Mouse (Mus musculus) ZHBTc4 (cell line): ENCODE results near the gene Slc25a19.

Experiments
- DNase-seq: peaks from one replicate; pipeline ENCODE4 v3.0.0-alpha.2; 2011; ENCODE audit warnings: low read depth, low spot score

Gene Slc25a19

DNA sequence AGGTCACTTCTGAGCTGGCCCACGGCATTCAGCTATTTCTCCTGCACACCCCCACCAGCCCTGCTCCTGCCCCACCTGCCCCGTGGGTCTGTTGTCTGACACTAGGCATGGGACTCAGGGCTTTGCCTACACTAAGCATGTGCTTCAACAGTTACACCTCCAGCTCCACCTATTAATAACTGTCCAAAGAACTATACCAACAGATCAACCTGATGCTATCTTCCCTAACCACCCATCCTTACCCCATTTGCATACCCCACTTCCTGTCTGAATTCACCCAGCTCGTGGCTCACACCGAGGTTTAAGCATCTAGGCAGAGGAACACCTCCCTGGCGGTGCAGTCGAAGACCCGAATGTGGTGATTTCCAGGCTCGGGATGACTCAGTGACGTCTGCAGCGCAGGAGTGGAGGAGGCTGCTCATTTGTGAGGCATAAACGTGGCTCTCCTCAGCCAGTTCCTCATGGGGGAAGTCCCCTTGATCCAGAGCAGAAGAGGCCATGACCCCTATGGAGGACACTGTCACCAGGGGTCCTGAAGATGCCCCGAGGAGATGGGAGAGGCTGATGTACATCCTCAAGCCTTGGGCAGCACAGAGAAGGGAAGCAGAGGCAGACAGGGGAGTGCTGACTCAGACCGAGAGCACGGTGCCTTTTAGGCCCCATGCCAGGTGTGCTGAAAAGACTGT, 13.0 kb upstream of the Slc25a19 start:
- DNase-seq: peak; percentile 78

DNA sequence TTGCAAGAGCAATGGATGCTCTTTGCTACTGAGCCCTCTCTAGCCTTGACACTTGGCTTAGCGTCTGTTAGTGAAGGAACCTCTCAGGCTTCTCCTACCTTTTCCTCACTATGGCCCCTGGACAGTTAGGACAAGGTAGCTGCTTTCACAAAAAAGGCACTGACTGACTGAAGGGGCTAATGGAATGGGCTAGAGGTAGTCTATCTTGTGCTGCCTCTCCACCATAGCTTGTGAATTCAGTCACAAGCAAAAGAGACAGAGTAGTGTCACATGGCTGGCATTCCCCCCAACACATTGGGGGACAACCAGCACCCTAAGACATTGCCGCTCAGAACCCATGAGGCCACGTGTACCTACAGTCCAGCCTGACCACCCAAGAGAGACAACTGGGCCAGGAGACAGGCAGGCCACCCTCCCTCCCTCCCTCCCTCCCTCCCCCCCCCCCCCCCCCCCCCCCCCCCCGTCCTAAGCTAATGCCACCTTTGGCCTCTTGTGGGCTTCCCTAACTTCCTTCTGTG, 12.3 kb upstream of the Slc25a19 start:
- no peak for DNase-seq

DNA sequence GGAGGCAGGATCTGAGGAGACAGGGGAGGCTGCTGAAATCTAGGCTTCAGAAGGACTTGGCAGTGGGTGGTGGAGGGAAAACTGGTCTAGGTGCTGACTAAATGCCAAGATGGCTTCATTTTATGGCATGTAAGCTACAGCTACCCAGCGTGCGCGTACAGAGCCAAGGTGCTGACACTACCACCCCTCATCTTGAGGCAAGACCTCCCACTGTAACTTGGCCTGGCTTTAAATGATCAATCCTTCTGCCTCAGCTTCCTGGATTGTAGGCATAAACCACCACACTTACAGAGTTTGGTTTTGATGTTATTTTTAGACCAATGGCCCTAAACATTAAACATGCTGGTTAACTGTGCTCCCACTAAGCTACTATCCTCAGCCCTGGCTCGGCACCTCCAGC, 11.4 kb upstream of the Slc25a19 start:
- DNase-seq: no peak

DNA sequence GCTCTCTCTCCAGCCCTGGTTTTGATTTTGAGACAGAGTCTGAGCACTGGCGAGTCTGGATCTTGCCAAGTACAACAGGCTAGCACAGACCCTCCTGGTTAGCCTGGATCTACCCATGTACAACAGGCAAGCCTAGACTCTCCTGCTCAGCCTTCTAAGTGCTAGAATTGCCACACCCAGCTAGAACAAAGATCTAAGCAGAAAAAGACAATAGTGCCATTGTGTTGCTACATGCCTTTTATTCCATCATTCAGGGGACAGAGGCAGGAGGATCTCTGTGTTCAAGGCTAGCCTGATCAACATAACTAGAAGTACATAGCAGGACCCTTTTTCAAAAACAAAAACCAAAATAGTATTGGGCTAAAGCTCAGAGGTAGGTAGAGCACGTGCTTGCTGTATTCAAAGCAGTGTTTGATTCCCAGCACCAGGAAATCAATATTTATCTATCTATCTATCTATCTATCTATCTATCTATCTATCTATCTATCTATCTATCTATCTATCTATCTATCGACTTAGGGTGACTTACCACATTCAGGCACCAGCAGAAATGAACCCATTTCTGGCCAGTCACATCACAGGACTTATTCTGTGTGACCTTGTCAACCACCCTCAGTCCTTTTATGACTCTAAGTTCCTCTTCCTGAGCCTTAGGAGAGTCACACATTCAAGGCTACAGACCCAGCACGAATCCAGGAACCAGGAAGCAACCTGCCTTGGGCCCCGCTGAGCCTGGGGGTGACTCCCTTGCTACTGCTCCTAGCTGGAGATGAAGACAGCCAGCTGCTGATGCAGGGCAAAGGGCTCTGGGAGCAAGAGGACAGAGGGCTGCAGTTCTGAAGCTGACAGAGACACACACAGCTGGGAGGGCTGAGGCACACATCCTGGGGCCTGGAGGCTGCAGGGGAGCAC, 10.7 kb upstream of the Slc25a19 start:
- peak; percentile 91 for DNase-seq

DNA sequence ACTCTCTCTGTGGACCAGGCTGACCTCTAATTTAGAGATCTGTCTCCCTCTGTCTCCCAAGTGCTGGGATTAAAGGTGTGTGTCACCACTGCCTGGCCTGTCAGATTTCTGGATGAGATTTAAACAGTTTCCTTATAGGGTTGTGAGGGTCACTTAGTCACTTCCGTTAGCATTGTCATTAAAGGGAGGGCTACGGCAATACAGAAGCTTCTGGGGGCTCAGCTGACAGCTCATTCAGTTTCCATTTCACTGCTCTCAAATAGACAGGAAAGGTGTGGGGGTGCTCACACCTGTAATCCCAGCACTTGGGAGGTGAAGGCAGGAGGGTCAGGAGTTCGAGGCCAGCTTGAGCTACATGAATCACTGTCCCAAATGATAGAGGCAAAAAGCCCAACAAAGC, 8.9 kb upstream of the Slc25a19 start:
- DNase-seq: no peak

DNA sequence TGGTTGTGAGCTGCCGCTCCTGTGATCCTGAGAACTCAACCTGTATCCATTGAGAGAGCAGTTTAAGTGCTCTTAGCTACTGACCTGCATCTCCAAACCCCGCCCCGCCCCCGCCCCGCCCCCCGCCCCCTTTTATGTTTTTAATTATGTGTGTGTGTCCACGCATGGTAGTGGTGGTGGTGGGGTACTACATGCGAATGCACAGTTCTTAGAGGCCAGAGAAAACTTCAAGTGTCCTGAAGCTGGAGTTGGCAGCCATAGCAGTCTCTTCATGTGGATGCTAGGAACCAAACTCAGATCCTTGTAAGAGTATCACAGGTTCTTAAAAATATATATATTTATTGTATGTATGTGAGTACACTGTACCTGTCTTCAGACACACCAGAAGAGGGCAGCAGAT, 7.4 kb upstream of the Slc25a19 start:
- peak; percentile 57 for DNase-seq

DNA sequence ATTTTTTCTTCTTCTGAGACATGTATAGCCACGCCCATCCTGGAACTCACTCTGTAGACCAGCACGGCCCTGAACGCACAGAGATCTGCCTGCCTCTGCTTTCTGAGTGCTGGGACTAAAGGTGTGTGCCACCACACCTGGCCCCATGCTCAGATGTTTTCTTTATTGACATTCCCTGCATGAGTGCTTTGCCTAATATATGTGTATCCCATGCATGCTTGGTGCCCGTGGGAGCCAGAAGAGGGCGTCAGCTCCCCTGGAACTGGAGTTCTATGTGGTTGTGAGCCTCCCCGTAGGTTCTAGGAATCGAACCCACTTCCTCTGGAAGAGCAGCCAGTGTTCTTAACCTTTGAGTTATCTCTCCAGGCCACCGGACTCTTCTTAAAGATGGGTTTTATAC, 6.9 kb upstream of the Slc25a19 start:
- peak; percentile 42 for DNase-seq

DNA sequence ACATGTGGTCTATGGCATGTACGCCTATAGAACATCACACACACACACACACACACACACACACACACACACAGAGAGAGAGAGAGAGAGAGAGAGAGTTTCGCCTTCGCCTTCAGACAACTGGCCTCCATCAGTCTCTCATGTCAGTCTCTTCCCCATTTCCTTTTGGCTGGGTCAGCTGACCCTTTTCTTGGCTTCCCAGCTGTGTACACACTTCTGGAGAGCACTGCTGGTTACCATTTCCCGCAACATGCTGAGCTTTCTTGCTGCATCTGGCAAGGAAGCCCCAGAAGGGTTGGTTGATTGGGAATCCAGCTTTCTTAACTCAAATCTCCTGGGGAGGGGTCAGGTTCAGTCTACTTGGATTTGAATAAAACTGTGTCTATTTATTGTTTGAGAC, 6.0 kb upstream of the Slc25a19 start:
- no peak for DNase-seq

DNA sequence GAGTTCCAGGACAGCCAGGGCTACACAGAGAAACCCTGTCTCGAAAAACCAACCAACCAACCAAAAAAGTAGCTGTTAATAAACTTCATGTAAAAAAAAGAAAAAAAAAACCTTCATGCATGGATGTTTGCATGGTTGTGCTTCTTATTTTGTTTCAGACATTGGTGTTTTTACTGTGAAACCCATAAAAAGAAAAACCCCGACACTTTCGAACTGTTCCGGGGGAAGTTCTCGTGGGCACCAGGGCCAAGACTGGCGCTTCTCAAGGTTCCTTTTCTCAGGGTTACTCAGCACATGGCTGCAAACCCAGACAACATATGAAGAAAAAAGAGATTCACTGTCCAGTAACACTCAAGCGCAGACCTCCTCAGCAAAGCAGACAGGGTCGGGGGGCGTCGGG, 4.8 kb upstream of the Slc25a19 start:
- no peak for DNase-seq

DNA sequence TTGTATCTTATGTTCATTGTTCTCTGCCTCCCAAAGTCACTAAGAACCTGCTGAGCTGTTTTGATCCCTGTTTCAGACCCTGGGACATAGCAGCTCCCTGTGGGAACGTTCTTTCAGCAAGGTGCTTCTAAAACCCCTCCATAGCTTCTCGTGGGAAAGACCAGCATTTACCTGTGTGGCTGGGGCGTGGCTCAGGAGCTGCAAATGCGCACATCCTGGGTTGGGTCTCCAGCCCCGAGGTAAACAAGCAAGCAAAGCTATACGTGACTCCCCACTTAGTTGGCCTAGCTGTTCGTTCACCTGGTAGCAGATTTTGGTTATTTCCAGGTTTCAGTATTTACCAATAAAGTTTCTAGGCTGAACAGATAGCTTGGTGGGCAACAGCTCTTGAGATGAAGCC, 4.2 kb upstream of the Slc25a19 start:
- DNase-seq: no peak

DNA sequence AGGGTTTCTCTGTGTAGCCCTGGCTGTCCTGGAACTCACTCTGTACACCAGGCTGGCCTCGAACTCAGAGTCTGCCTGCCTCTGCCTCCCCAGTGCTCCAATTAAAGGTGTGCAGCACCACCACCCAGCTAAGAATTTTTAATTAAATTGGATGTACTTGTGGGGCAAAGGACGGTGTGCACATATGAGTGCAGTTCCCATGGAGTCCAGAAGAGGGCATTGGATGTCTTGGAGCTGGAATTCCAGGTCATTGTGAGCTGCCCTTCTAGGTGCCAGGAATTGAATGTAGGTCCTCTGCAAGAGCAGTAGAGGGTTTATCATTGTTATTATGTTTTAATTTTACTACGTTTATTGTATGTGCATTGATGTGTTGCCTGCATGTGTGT, 3.4 kb upstream of the Slc25a19 start:
- DNase-seq: peak; percentile 91

DNA sequence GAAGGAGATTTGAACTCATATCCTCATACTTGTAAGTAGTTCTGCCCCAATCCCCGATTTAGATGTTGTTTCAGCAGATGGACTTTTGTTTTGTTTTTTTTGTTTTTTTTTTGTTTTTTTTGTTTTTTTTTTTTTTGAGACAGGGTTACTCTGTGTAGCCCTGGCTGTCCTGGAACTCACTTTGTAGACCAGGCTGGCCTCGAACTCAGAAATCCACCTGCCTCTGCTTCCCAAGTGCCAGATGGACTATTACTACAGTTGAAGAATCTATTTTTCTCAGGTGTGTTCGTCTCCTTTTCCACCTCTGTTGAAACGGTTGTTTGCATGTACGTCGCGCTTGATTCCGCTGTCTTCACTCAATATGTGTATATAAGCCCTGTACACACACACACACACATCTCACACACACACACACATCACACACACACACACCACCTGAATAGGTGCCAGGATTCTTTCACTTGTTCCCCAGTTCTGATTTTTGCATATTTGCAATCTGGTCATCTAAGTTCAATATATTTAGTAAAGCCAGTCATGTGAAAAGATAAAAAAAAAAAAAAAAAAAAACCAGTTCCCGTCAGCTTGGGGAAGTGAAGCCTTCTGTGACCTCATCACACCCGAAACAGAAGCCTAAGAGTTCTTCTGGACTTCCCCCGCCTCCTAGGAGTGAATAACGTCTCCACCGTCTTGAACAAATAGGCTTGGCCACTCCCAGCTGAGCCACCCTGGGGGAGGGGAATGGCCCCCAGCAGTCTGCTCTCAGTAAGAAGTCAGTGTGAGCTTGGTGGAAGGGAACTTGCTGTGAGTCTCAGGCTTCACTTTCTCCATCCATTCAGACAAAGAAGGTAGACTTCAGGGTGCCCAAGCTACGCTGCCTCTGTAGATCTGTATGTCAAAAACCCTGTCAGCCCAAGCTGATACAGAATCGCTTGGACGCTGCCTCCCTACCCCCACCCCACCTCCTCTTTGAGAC, 2.7 kb upstream of the Slc25a19 start:
- peak; percentile 84 for DNase-seq

DNA sequence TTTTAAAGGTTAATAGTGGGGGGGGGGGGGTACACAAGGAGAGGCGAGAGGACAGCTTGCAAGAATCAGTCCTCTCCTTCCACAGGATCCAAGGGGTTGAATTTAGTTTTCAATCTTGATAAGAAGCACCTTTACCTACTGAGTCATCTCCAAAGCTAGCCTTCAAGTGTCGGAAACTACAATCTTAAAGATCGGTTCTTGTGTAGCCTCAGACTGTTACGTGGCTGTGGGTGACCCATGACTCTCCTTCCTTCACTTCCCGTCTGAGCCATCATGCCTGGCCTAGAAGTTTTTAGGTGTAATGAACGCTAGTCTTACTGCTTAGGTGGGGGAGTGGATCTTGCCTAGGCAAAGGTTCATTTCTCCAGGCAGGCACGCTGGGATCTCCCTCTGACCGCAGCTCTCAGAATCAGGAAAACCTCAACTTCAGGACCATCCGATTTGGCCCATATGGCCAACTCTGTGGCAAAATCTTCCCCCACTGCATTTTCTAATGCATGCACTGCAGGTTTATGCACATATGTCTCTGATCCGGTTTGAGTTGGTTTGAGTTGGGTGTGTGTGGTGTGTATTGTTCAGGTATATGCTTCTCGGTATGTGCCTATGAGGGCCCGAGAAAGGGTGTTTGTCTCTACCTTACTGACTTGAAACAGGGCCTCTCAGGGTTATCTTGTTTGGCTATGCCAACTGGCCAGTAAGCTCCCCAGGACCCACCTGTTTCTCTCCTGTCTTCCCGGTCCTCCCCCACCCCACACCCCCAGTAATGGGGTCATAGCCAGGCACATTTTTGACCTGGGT, 1.8 kb upstream of the Slc25a19 start:
- no peak for DNase-seq

DNA sequence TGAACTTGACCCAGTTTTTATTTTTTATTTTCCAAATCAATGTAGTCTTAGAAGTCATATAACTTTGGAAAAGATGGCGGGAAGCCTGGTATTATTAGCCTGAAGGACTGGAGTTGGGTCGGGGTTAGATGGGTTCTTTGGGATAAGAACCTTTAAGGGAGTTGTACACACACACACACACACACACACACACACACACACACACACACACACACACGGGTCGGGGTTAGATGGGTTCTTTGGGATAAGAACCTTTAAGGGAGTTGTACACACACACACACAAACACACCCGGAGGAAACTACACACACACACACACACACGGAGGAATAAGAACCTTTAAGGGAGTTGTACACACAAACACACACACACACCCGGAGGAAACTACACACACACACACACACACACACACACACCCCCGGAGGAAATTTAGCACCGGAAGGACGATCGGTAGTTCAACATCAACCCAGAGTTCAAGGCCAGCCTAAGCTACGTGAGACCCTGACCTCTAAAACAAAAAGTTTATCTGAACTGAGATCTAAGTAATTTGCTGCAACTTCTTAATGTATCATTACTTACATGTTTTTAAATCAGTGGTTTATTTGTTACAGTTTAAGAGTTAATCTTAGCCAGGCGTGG, 488 bp upstream of the Slc25a19 start:
- peak; percentile 43 for DNase-seq

DNA sequence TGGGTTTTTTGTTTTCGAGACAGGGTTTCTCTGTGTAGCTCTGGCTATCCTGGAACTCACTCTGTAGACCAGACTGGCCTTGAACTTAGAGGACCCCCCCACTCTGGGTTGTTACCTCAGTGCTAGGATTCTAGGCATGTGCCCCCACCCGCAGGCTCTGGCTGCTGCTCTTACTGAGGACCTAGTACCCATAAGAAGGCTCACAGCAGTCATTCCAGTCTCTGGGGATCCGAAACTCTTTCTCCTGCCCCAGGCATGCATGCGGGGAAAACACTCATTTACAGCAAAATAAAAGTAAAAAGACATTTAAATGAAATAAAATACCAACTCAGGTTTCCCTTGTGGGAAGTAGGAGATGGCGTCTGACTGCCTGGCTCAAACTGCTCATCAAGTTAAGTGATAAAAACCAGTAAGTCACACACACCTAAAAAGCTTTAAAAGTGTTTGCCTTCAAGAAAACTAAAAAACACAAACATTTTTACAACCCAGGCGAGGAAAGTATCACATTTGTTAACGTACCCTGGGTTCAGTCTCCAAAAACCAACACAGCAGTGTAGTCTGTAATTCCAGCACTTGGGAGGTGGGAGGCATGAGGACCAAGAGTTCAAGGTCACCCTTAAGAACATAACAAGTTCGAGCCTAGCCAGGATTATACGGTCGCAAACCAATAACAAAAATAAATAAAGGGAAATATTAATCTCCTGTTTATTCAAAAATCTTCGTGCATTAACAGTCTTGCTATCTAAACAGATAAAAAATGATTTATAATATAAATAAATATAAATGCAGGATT, 1.1 kb downstream of the Slc25a19 start:
- DNase-seq: no peak

DNA sequence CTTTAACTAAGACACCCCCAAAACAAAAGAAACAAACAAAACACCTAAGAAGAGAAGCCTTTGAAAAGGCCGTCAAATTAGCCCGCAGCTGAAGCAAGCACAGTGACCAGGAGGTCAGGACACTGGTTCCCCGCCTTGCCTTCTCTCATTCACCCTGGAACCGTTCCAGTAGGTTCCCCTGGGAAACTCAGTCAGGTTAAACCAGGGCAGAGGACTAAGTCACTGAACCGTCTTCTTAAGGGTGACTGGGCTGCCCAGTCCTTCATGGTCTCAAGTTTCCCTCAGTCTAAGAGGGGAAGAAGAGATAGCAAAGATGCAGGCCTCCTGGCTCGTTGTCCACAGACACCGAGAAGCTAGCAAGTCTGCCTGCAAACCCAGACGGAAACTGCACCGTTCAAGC, 2.2 kb downstream of the Slc25a19 start:
- no peak for DNase-seq

DNA sequence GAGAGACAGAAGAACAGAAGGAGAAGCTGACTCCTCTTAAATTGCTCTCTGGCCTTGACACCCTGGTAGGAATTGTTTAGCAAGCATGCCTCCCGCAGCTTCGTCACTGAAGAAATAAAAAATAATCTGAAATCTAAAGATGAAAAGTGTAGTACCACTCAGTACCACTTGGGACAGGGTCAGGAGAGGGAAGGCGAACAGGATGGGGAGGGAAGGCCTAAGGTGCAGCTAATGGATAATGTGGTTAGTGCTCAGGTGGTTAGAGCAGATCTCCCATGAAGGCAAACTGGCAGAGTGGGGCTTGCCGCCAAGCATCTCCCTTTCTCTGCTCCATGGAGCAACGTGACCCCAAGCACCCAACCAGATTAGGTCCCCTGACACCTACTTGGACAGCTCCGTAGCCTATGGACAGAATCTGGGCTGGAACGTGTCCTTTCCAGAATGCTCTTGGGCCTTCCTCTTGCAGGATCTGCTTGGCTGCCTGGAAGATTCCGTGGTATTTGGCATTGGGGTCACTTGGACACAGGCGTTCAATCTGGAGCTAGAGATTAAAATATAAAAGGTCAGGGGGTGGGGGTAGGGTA, 4.5 kb downstream of the Slc25a19 start:
- DNase-seq: peak; percentile 69

DNA sequence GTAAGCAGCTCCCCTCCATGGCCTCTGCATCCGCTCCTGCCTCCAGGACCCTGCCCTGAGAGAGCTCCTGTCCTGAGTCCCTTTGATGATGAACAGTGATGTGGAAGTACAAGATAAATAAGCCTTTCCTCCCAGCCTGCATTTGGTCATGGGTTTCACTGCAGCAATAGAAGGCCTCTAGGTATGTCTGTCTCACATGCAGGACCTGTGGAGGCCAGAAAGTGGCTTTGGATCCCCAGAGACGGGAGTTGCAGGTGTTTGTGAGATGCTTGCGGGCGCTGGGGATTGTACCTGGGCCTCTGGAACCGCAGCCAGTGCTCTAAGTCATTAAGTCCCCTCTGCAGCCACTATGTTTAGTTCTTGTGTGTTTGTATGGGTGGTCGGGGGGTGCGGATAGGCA, 8.1 kb downstream of the Slc25a19 start:
- DNase-seq: no peak
